Mouse (Mus musculus) thymus, postnatal 10 days (tissue): ENCODE measurements around the gene Susd2.

Source experiments
- DNase-seq, 2 experiments: peaks; one replicate each; pipeline ENCODE4 v3.0.0; 2021; ENCODE audit warnings: low spot score in 2 of 2

The Susd2 gene

GRCm38 (mm10) chr10:75625920-75626319, 17.9 kb downstream of the Susd2 start:
- DNase-seq: no peak

- DNase-seq: no peak
These were observed 23.0 kb downstream of the Susd2 start for GRCm38 (mm10) chr10:75620818-75621217.

- no peak for DNase-seq
These were observed 27.8 kb downstream of the Susd2 start for GRCm38 (mm10) chr10:75616044-75616443.

GRCm38 (mm10) chr10:75610486-75610885, 33.3 kb downstream of the Susd2 start:
- DNase-seq: no peak

GRCm38 (mm10) chr10:75608975-75609374, 34.8 kb downstream of the Susd2 start:
- no peak for DNase-seq

- DNase-seq: no peak
These were observed 36.6 kb downstream of the Susd2 start for GRCm38 (mm10) chr10:75607253-75607652.

- DNase-seq: peak in 1 of 2 experiments; percentile 29
These were observed 38.5 kb downstream of the Susd2 start for GRCm38 (mm10) chr10:75605162-75605846.

- DNase-seq: no peak
These were observed 43.5 kb downstream of the Susd2 start for GRCm38 (mm10) chr10:75600189-75600730.

- DNase-seq: no peak
These were observed 47.8 kb downstream of the Susd2 start for GRCm38 (mm10) chr10:75595981-75596380.

GRCm38 (mm10) chr10:75592585-75592984, 51.2 kb downstream of the Susd2 start:
- no peak for DNase-seq

GRCm38 (mm10) chr10:75591211-75591894, 52.5 kb downstream of the Susd2 start:
- peak; percentile 88 to 93 for DNase-seq

- peak in 1 of 2 experiments; percentile 28 for DNase-seq
These were observed 54.2 kb downstream of the Susd2 start for GRCm38 (mm10) chr10:75589651-75590050.

- DNase-seq: peak in 1 of 2 experiments; percentile 15
These were observed 54.7 kb downstream of the Susd2 start, which contains the start of gene Ggt5 for GRCm38 (mm10) chr10:75589129-75589528. Gene Ggt5 (plus strand): TSS chr10:75589340.

- no peak for DNase-seq
These were observed 55.5 kb downstream of the Susd2 start for GRCm38 (mm10) chr10:75588336-75588735.

GRCm38 (mm10) chr10:75587781-75588180, 56.0 kb downstream of the Susd2 start:
- no peak for DNase-seq
